Mouse (Mus musculus) 416B (cell line): ENCODE measurements around the gene Nsd1.
"Not testable (repeated sequence)": the region's sequence is repeated elsewhere in the genome, so short reads cannot be mapped to it uniquely, and the experiment has no call there.

Source experiments
- DNase-seq: peaks from one replicate; pipeline ENCODE4 v3.0.0; 2011; ENCODE audit warnings: low read depth

Gene Nsd1

GRCm38 (mm10) chr13:55190121-55190868 lies 19.3 kb upstream of the Nsd1 start:
- peak; percentile 99 for DNase-seq

GRCm38 (mm10) chr13:55191535-55191934 lies 18.0 kb upstream of the Nsd1 start:
- no peak for DNase-seq

GRCm38 (mm10) chr13:55202758-55203157 lies 6.8 kb upstream of the Nsd1 start:
- DNase-seq, result not testable (repeated sequence)

DNA sequence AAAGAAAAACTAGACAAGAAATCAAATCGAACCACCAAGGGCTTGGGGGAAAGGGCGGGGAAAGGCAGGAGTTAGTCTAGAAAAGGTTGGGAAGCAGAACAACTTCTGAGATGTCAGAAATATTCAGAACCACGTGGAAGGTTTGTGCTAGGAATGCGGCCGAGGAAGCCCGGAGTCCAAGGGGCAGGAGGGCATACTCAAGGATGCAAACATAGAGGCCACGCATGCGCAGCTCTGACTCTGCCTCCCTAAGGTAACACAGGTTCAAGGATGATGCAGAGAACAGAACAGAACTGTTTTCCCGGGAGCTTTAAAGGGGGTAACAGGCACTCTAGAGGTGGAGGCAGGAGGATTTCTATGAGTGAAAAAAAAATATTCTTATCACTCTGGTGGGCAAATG lies 5.8 kb upstream of the Nsd1 start:
- DNase-seq, result no peak

GRCm38 (mm10) chr13:55204667-55205389 lies 4.8 kb upstream of the Nsd1 start:
- DNase-seq, result peak; percentile 33

- no peak for DNase-seq
Measured at GRCm38 (mm10) chr13:55205448-55206205, 4.0 kb upstream of the Nsd1 start.

DNA sequence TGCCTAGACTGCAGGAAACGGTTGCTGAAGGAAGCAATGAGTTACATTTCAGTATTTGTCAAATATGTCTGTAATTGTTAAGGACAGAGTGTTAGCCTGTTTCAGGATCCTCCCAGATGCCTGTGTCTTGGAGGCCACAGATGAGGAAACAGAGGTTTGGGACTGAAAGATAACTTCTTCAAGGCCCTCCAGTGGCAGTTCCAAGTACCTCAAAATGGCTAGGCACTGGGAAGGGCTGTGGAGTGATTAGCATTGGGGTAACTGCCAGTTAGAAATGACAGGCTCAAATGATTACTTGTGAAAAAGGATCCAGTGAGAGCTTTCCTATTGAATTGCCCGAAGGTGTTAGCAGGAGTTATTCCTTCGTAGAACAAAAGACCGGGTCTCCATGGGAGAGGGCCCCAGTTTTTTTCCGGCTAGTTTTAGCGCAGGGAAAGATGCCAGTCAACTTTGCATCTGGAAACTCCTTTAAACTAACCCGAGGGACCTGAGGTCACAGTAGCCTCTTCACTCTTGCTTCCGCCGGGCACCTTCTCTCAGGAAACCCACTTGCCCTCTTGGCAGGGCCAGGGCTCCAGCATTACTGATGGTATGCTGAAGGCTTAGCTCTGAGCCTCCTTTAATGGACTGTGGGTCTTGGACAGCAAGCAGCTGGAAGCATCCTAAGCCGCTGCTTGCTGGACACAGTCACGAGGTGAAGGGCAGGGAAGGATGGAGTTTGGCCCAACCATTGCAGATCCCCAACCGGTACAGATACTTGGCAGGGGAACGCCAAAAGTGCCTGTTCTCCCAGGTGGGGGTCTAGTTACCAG lies 539 bp upstream of the Nsd1 start:
- no peak for DNase-seq

DNA sequence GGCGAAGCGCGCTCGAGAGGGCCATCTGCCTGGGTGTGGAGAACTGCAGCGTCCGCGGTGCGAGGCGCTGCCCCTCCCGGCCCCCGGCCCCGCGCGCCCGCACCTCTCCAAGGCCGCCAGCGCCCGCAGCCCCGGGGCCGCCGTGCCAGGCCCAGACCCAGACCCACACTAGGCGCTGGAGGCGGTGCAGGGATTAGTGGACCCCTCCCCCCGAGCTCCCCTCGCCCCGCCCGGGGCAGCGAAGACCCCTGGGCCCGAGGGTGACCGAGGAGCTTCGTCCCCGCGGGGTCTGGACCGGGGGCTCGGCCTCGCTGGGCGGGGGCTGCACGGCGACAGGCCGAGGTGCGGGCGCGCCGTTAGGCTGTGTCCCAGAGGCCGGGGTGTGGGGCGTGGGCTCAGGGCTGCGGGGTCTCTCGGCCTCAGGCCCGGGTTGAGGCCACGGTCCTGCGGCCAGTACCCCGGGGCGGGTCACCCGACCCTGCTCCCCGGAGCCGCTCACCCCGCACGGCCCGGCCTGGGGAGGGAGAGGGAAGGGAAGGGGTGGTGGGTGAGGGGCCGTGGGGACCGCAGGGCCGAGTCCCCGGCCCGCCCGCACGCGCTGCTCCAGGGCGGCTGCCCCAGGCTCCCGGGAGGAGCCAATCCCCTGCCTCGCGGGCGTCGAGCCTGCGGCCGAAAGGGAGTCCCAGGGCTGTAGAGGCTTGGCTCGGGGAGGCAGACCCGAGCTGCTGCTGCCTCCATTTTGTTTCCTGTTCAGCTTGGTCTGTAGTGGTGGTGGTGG lies 800 bp downstream of the Nsd1 start:
- no peak for DNase-seq

GRCm38 (mm10) chr13:55210971-55211220 lies 1.3 kb downstream of the Nsd1 start:
- no peak for DNase-seq

DNA sequence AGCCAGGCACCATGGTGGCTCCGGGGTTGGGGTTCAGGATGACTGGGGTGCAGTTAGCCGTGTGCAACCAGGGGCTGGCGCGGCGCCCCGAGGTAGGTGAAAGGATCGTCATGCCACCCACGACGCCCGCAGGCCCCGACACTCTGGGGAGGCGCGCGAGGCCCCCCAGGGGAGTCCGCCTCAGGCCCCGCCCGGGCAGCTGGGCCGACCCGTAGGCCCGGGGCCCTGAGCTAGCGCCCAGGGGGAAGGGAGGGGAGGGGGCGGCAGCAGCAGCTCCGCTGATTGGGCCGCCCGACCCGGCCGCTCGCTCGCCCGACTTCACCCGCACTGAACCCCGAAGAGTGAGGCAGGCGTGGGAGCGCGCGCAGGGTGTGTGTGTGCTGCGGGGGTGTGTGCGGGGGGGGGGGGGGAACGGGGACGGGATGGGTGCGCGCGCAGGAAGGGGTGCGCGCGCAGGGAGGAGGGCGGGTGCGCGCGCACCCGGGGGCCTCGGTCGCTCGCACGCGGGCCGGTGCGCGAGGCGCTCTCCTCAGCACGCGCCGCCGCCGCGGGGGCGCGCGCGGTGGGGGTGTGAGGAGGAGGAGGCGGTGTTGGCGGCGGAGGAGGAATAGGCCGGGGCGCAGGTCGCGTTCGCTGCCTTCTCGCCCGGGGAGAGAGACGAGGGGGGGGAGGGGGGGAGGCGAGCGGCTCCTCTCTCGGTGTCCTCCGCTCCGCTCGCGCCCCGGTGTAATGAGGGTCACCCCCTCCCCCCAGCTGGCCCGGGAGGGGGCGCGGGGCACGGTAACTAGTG lies 1.8 kb downstream of the Nsd1 start:
- no peak for DNase-seq

- DNase-seq, result no peak
Measured at GRCm38 (mm10) chr13:55212011-55212360, 2.4 kb downstream of the Nsd1 start.

DNA sequence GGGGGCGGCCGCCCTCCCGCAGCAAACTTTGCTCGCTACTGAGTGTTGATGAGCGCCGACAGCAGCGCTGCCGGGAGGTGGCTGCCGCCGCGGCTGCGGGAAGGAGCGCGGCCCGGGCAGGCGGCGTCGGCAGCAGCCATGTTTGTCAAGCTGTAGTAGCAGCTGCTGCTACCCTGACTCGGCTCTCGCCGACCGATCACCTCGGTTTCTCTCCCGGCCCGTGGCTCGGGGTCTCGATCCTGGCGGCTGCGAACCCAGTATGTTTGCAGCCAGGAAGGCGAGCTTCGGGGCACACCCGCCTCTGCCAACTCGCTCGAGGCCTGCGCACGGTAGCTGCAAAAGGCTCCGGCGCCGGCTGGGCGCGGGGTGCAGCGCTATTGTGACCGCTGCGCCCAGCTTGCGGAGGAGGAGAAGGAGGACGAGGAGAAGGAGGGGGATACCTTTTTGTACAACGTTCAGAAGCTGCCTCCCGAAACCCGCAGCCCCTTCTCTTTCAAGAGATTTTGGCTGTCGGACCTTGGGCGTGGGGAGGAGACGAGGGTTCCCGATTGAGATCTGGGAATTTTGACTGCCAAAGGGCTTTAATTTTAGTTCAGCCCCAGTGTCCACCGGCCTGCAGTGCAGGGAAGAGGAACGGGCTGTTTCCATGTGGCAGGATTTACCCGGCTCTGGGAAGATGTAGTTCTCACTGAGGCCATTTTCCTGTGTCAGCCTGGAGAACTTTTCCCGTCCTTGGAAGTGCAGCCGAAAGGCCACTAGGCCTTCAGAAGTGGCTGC lies 3.0 kb downstream of the Nsd1 start:
- DNase-seq, result peak; percentile 78

GRCm38 (mm10) chr13:55213138-55213806 lies 3.7 kb downstream of the Nsd1 start:
- DNase-seq, result no peak

GRCm38 (mm10) chr13:55224364-55224763 lies 14.8 kb downstream of the Nsd1 start:
- no peak for DNase-seq

DNA sequence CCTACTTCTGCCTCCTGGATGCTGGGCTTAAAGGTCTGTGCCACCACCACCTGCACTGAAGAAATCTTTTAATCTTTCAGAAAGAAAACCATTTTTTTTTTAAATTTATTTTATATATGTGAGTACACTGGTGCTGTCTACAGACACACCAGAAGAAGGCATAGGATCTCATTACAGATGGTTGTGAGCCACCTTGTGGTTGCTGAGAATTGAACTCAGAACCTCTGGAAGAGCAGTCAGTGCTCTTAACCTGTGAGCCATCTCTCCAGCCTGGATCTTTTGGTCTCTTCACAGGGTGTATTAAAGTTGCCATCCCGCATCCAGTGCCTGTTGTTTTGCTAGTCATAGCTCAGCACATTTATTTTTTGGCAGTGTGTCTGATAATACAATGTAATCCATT lies 21.1 kb downstream of the Nsd1 start:
- DNase-seq, result peak; percentile 17

DNA sequence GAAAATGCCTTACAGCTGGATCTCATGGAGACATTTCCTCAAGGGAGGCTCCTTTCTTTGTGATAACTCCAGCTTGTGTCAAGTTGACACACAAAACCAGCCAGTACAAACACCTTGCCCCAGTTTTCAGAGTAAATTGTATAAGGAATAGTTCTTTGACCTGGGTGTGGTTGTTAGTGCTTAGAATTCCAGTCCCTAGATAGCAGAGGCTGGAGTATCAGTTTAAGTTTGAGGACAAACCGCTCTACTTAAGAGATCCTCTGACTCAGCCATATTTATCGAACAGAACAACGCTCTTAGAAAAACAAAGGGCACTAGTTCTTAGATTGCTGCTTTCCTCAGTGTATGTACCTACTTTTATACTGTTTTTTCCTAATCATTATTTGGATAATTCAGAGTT lies 33.6 kb downstream of the Nsd1 start:
- no peak for DNase-seq

DNA sequence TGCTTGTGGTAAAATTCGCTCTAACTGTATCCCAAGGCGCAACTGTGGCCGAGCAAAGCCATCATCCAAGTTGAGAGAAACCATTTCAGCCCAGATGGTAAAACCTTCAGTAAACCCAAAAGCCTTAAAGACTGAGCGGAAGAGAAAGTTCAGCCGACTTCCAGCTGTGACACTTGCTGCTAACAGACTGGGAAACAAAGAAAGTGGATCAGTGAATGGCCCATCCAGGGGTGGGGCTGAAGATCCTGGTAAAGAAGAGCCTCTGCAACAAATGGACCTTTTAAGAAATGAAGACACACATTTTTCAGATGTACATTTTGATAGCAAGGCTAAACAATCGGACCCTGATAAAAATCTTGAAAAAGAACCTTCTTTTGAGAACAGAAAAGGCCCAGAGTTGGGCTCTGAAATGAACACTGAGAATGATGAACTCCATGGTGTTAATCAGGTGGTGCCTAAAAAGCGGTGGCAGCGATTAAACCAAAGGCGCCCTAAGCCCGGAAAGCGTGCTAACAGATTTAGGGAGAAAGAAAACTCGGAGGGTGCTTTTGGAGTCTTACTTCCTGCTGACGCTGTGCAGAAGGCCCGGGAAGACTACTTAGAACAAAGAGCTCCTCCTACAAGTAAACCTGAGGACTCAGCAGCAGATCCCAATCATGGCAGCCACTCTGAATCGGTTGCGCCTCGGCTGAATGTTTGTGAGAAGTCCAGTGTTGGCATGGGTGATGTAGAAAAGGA lies 37.9 kb downstream of the Nsd1 start:
- no peak for DNase-seq

DNA sequence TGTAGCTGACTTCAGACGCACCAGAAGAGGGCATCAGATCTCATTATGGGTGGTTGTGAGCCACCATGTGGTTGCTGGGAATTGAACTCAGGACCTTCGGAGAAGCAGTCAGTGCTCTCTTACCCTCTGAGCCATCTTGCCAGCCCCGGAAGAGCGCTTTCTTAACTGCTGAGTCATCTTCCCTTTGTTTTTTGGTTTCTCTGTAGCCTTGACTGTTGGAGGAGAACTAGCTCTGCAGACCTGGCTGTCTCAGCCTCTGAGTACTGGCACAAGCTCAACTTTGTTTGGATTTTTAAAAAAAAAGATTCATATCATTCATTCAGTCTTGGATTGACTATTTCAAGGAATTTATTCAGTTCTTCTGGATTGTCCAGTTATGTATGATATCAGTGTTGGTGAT lies 39.7 kb downstream of the Nsd1 start:
- peak; percentile 85 for DNase-seq

DNA sequence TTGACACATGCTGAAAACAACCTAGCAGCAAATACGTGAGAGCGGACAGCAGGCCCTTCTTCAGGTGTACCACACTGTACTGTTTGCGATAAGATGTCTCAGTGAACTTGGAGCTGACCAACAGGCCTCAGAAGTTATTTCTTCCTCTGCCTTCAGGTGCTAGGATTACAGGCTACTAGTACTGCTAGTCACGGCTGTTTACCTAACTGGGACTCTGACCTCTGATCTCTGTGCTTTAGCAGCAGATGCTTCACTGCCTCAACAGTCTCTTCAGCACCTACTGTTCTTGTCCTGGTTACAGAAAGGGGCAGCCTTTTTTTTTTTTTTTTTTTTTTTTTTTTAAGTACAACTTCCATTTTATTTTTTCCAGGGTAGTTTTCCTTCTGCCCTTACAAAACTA lies 43.2 kb downstream of the Nsd1 start:
- no peak for DNase-seq
